In genomic region chr2:168111902-168112301, GRCm38 (mm10) we compare ENCODE assay signal across 8 mouse cellular contexts. TPM values are rescaled to one million over a fixed set of nuclear protein-coding genes. Genes with fewer than 3 reads are reported as not detected.
A peak's percentile ranks its signal among the peaks of the same experiment; 100 is the strongest.
DNase-seq lines count a peak whose midpoint lies in the region; ATAC-seq and TF ChIP-seq lines count a peak whose summit lies in the region.

No protein-coding gene starts in this region.

- H3K9ac ChIP-seq in midbrain, embryonic 11.5 days (ENCODE audit: low read length): no peak overlapping the region
- no peak overlapping the region for H3K9ac ChIP-seq in midbrain, embryonic 15.5 days
- H3K9ac ChIP-seq in liver, embryonic 11.5 days (ENCODE audit: low read depth, low read length): no peak overlapping the region

- no peak for TF ChIP-seq POLR2A in olfactory bulb, adult 2 months (IDR thresholded peaks at IDR 0.05; ENCODE audit: insufficient read depth, low read depth, low read length)

- 7% methylated on average over 7 of the region's 7 CpGs for WGBS in midbrain, embryonic 11.5 days
- 11% methylated on average over 7 of the region's 7 CpGs for WGBS in midbrain, embryonic 15.5 days
- 14% methylated on average over 7 of the region's 7 CpGs for WGBS in embryonic facial prominence, embryonic 10.5 days
- WGBS in liver, embryonic 11.5 days: 16% methylated on average over 7 of the region's 7 CpGs
- WGBS in olfactory bulb, adult 2 months: 7% methylated on average over 7 of the region's 7 CpGs

- H3K4me3 ChIP-seq in midbrain, embryonic 11.5 days (ENCODE audit: low read depth, low read length): no peak overlapping the region
- no peak overlapping the region for H3K4me3 ChIP-seq in midbrain, embryonic 15.5 days
- H3K4me3 ChIP-seq in embryonic facial prominence, embryonic 10.5 days: no peak overlapping the region
- H3K4me3 ChIP-seq in liver, embryonic 11.5 days (ENCODE audit: low read depth, low read length): no peak overlapping the region
- H3K4me3 ChIP-seq in olfactory bulb, adult 2 months (ENCODE audit: insufficient read depth, low read depth, low read length): no peak overlapping the region

- no peaks in the 10 kb centered on the region for H3K36me3 ChIP-seq in midbrain, embryonic 11.5 days (ENCODE audit: control insufficient read depth, insufficient read depth, low read length)
- no peaks in the 10 kb centered on the region for H3K36me3 ChIP-seq in midbrain, embryonic 15.5 days (replicated peaks)
- H3K36me3 ChIP-seq in embryonic facial prominence, embryonic 10.5 days (replicated peaks): no peaks in the 10 kb centered on the region
- H3K36me3 ChIP-seq in liver, embryonic 11.5 days (ENCODE audit: control insufficient read depth, insufficient read depth, low read length): no peaks in the 10 kb centered on the region

- intact Hi-C loops in heart, postnatal 14 days (cut with DNase I): loop anchor here (5.0 kb wide), 2 partner anchors 95 to 335 kb away; partner anchors contain the start of gene Adnp

- H3K27me3 ChIP-seq in midbrain, embryonic 11.5 days (ENCODE audit: control insufficient read depth, insufficient read depth, low read length): no peaks in the 10 kb centered on the region
- no peaks in the 10 kb centered on the region; the same call in 1 of the 2 replicates for H3K27me3 ChIP-seq in midbrain, embryonic 15.5 days (replicated peaks)
- peaks cover 13% of the 10 kb centered on the region for H3K27me3 ChIP-seq in embryonic facial prominence, embryonic 10.5 days (replicated peaks; ENCODE audit: low read depth, poor library complexity, severe bottlenecking)
- no peaks in the 10 kb centered on the region for H3K27me3 ChIP-seq in liver, embryonic 11.5 days (replicated peaks; ENCODE audit: control insufficient read depth, insufficient read depth, low read length)

- H3K4me2 ChIP-seq in midbrain, embryonic 11.5 days: no peak overlapping the region
- no peak overlapping the region for H3K4me2 ChIP-seq in midbrain, embryonic 15.5 days
- no peak overlapping the region for H3K4me2 ChIP-seq in liver, embryonic 11.5 days

- no peak overlapping the region for H3K27ac ChIP-seq in midbrain, embryonic 11.5 days (ENCODE audit: low read depth, low read length)
- H3K27ac ChIP-seq in midbrain, embryonic 15.5 days: no peak overlapping the region
- H3K27ac ChIP-seq in embryonic facial prominence, embryonic 10.5 days (replicated peaks): peak overlapping the region; percentile 36; the same call in 1 of the 2 replicates
- H3K27ac ChIP-seq in liver, embryonic 11.5 days (ENCODE audit: low read depth, low read length): no peak overlapping the region
- no peak overlapping the region for H3K27ac ChIP-seq in olfactory bulb, adult 2 months (ENCODE audit: insufficient read depth, low read depth, low read length)

- ATAC-seq in midbrain, embryonic 11.5 days (ENCODE audit: low FRiP score): peak; percentile 50
- ATAC-seq in midbrain, embryonic 15.5 days (replicated peaks): no peak
- ATAC-seq in liver, embryonic 11.5 days (replicated peaks; ENCODE audit: low FRiP score): 0 out of 2 replicates have a peak, but pooled peaks have one; percentile 16

- DNase-seq in midbrain, embryonic 11.5 days (ENCODE audit: low spot score, missing footprints): peak; percentile 97
- peak; percentile 66 for DNase-seq in adrenal gland, postnatal 25 days
- DNase-seq in embryonic facial prominence, embryonic 10.5 days (ENCODE audit: low spot score): peak; percentile 82
- peak; percentile 68 to 84 for DNase-seq in heart, postnatal 14 days
- DNase-seq in liver, embryonic 11.5 days (ENCODE audit: low spot score): peak; percentile 67
- DNase-seq in thymus, postnatal 14 days: peak; percentile 77

- peak; percentile 61; the same call in 1 of the 2 replicates for TF ChIP-seq CTCF in olfactory bulb, adult 2 months (IDR thresholded peaks at IDR 0.05; ENCODE audit: insufficient read depth, low read depth, low read length)

- peaks cover 7% of the 10 kb centered on the region for H3K4me1 ChIP-seq in midbrain, embryonic 11.5 days (ENCODE audit: control insufficient read depth, insufficient read depth, low read length)
- peaks cover 16% of the 10 kb centered on the region for H3K4me1 ChIP-seq in midbrain, embryonic 15.5 days
- peaks cover 32% of the 10 kb centered on the region for H3K4me1 ChIP-seq in embryonic facial prominence, embryonic 10.5 days
- peaks cover 5% of the 10 kb centered on the region; the same call in 1 of the 2 replicates for H3K4me1 ChIP-seq in liver, embryonic 11.5 days (replicated peaks; ENCODE audit: control insufficient read depth, insufficient read depth, low read length)
- H3K4me1 ChIP-seq in olfactory bulb, adult 2 months (ENCODE audit: control insufficient read depth, insufficient read depth, low read length): peaks cover 11% of the 10 kb centered on the region

- no peaks in the 10 kb centered on the region for H3K9me3 ChIP-seq in midbrain, embryonic 11.5 days (ENCODE audit: control insufficient read depth, low read length)
- no peaks in the 10 kb centered on the region for H3K9me3 ChIP-seq in midbrain, embryonic 15.5 days
- no peaks in the 10 kb centered on the region for H3K9me3 ChIP-seq in embryonic facial prominence, embryonic 10.5 days
- H3K9me3 ChIP-seq in liver, embryonic 11.5 days (ENCODE audit: control insufficient read depth, low read length): no peaks in the 10 kb centered on the region

RNA-seq across cellular contexts. Expression of gene Pard6b, which starts 31.1 kb away (rescaled TPM):
- 6.5 and 8.0 TPM in 2 replicates for polyA plus RNA-seq in midbrain, embryonic 11.5 days (2014; fragmentation: Nextera tagmentation; extraction: Ambion mirVana)
- 7.5 TPM in 2 replicates for polyA plus RNA-seq in midbrain, embryonic 15.5 days (2015; fragmentation: Nextera tagmentation; extraction: Ambion mirVana)
- total RNA-seq in adrenal gland, postnatal 25 days (2021): 1.6 and 2.3 TPM in 2 replicates
- polyA plus RNA-seq in embryonic facial prominence, embryonic 10.5 days (2016; fragmentation: Nextera tagmentation; extraction: Ambion mirVana): 7.3 and 7.4 TPM in 2 replicates
- total RNA-seq in heart, postnatal 14 days (2021): 1 to 10 TPM; 2.9 to 3.6 TPM
- polyA plus RNA-seq in liver, embryonic 11.5 days (2014; fragmentation: Nextera tagmentation; extraction: Ambion mirVana): 6.0 and 6.1 TPM in 2 replicates
- not detected in 2 replicates for polyA plus RNA-seq in olfactory bulb, adult 2 months (2012; ENCODE audit: insufficient read depth, insufficient read length, low replicate concordance, missing spikeins)
